Mouse (Mus musculus): ENCODE measurements around the gene Kcnh5.

The Kcnh5 gene

GRCm38 (mm10) chr12:75176691-75177645, at the start of gene Kcnh5:
Kcnh5 (minus strand) TSS chr12:75177332.
- in situ Hi-C loops (cut with MboI, MseI): no loop called here

GRCm38 (mm10) chr12:75223966-75224365, 46.8 kb upstream of the Kcnh5 start:
- in situ Hi-C loops (cut with MboI, MseI): no loop called here

GRCm38 (mm10) chr12:75189413-75189812, 12.3 kb upstream of the Kcnh5 start:
- in situ Hi-C loops (cut with MboI, MseI): loop anchor here (5.0 kb wide), 1 partner anchor 842 kb away; no protein-coding TSS in a partner anchor

- in situ Hi-C loops (cut with MboI, MseI): no loop called here
Observed at GRCm38 (mm10) chr12:75182646-75183045, 5.5 kb upstream of the Kcnh5 start.

GRCm38 (mm10) chr12:75179491-75179890, 2.4 kb upstream of the Kcnh5 start:
- in situ Hi-C loops (cut with MboI, MseI): no loop called here

- in situ Hi-C loops (cut with MboI, MseI): no loop called here
Observed at GRCm38 (mm10) chr12:75177646-75178030, 506 bp upstream of the Kcnh5 start.

- in situ Hi-C loops (cut with MboI, MseI): no loop called here
Observed at GRCm38 (mm10) chr12:75175931-75176565, 1.1 kb downstream of the Kcnh5 start.

- in situ Hi-C loops (cut with MboI, MseI): no loop called here
Observed at GRCm38 (mm10) chr12:75170970-75171369, 6.2 kb downstream of the Kcnh5 start.

GRCm38 (mm10) chr12:75153076-75153568, 24.0 kb downstream of the Kcnh5 start:
- in situ Hi-C loops (cut with MboI, MseI): no loop called here

GRCm38 (mm10) chr12:75139792-75140191, 37.3 kb downstream of the Kcnh5 start:
- in situ Hi-C loops (cut with MboI, MseI): no loop called here

GRCm38 (mm10) chr12:75091921-75092320, 85.2 kb downstream of the Kcnh5 start:
- in situ Hi-C loops (cut with MboI, MseI): no loop called here

GRCm38 (mm10) chr12:75090957-75091356, 86.2 kb downstream of the Kcnh5 start:
- in situ Hi-C loops (cut with MboI, MseI): no loop called here

- in situ Hi-C loops (cut with MboI, MseI): no loop called here
Observed at GRCm38 (mm10) chr12:75077175-75077574, 100.0 kb downstream of the Kcnh5 start.

GRCm38 (mm10) chr12:75071043-75071442, 106.1 kb downstream of the Kcnh5 start:
- in situ Hi-C loops (cut with MboI, MseI): no loop called here

GRCm38 (mm10) chr12:75062571-75062970, 114.6 kb downstream of the Kcnh5 start:
- in situ Hi-C loops (cut with MboI, MseI): no loop called here

- in situ Hi-C loops (cut with MboI, MseI): no loop called here
Observed at GRCm38 (mm10) chr12:75061731-75062130, 115.4 kb downstream of the Kcnh5 start.

GRCm38 (mm10) chr12:75053731-75054130, 123.4 kb downstream of the Kcnh5 start:
- in situ Hi-C loops (cut with MboI, MseI): no loop called here

GRCm38 (mm10) chr12:75036694-75037093, 140.4 kb downstream of the Kcnh5 start:
- in situ Hi-C loops (cut with MboI, MseI): loop anchor here (5.0 kb wide), 1 partner anchor 86 kb away; no protein-coding TSS in a partner anchor

- in situ Hi-C loops (cut with MboI, MseI): no loop called here
Observed at GRCm38 (mm10) chr12:75031970-75032864, 144.9 kb downstream of the Kcnh5 start.

GRCm38 (mm10) chr12:74971187-74971586, 205.9 kb downstream of the Kcnh5 start:
- in situ Hi-C loops (cut with MboI, MseI): no loop called here

GRCm38 (mm10) chr12:74969420-74969819, 207.7 kb downstream of the Kcnh5 start:
- in situ Hi-C loops (cut with MboI, MseI): no loop called here

All from T-helper 1 cell (primary cell).